Mouse (Mus musculus) ZHBTc4 (cell line): ENCODE data around the gene Olfr786.

Source experiments
- DNase-seq: peaks from one replicate; pipeline ENCODE4 v3.0.0-alpha.2; 2011; ENCODE audit warnings: low read depth, low spot score

Olfr786 gene

DNA sequence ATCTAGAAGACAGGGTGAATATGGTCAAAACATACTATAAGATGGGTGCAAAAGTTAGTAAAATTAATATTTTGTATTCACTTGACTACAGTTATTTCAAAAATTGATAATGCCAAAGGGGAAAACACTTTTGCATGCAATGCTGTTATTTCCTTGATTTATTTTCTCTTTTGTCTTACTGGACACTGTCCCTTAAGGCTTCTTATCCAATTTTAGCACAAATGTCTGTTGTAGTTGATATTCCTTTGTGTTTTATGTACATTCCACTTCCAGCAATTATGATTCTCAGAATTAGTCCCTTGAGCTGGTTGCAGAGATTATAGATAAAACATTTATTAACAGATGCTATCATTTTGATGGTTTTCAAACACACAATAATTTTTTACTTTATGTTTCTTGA, at the start of gene Olfr786:
Gene Olfr786, plus strand, starts transcription at position 301 of the 400 bp plus-strand sequence.
- DNase-seq = no peak

- no peak for DNase-seq
These were observed 43.3 kb upstream of the Olfr786 start, which contains the start of gene Olfr784 for GRCm38 (mm10) chr10:129383783-129384182. Gene Olfr784 (plus strand): TSS chr10:129384083.

GRCm38 (mm10) chr10:129400892-129401291, 26.2 kb upstream of the Olfr786 start:
- peak; percentile 59 for DNase-seq

DNA sequence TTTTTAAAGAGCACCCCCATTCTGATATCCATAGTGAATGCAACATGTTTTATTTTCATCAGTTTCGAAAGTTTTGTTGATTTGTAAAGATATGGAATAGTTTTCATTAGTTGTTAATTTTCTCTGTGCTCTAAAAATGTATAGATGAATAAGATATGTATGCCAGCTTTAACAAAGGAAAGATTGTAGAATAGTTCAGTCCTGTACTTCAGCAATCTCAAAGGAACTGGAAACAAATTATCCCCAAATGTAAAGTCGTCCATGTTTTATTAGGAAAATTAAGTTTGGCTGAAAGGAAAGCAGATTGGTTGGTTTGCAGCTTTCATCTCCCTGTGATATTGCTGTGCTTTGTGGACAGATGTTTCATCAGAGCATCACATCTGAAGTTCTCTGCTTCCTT, 22.0 kb upstream of the Olfr786 start, which contains the start of gene Olfr785:
Gene Olfr785, plus strand, starts transcription at position 301 of the 400 bp plus-strand sequence.
- DNase-seq = no peak

- DNase-seq = no peak
These were observed 34.5 kb downstream of the Olfr786 start, which contains the start of gene Olfr787 for GRCm38 (mm10) chr10:129461562-129461961. Gene Olfr787 (plus strand): TSS chr10:129461862.

DNA sequence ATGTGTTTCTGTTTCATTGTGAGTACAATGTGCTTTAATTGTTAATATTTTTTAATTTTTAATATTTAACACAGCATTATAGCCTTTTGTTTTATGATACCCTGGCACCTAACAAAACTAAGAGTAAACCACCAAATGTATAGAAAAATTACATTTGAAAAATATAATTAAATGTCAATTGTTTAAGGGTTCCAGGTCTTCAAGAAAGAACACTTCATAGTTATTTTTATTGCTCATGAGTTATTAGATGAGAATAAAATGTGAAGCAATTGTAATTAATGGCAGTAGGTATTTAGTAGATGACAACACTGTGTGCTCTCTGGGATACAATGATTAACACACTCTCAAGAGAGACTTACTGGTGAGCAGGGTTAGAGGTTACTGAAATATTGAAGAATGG, 43.6 kb downstream of the Olfr786 start, which contains the start of gene Olfr788:
Gene Olfr788, plus strand, starts transcription at position 301 of the 400 bp plus-strand sequence.
- no peak for DNase-seq

GRCm38 (mm10) chr10:129473256-129473655, 46.1 kb downstream of the Olfr786 start:
- DNase-seq = no peak

DNA sequence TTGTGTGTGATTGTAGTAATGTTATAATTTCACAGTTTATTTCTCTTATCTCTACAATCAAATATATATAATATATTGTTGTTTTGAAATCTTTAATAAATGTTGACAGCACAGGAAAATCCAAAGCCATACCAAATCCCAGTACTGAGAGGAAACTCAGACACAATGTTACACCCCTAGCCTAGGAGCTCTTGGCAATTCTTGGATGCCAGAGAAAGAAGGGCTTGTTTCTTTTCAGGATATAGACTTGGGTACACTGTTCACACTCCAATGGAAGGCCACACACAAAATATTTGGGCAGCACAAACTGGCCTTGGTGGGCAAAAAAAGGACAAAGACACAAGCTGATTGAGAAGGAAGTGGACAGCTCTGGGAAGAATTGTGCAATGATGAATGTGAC, 46.6 kb downstream of the Olfr786 start:
- no peak for DNase-seq

- DNase-seq = no peak
These were observed 57.3 kb downstream of the Olfr786 start, which contains the start of gene Olfr789 for GRCm38 (mm10) chr10:129484452-129484851. Gene Olfr789 (plus strand): TSS chr10:129484752.
